Mouse (Mus musculus): Measurements from ENCODE around the gene Plcl1.

- TF ChIP-seq POLR2A (IDR thresholded peaks at IDR 0.05; ENCODE audit: borderline replicate concordance, insufficient read depth, low read length): no peak
- TF ChIP-seq CTCF (IDR thresholded peaks at IDR 0.05; ENCODE audit: borderline replicate concordance, insufficient read depth, low read depth, low read length): no peak
These were observed 42.4 kb downstream of the Plcl1 start for GRCm38 (mm10) chr1:55448104-55448503.

Measured in cerebellum, adult 2 months (tissue).